Comparison of ENCODE assay signal across 8 mouse cellular contexts in genomic region chr8:13674294-13675010, GRCm38 (mm10). TPM values are rescaled to one million over a fixed set of nuclear protein-coding genes. Genes with fewer than 3 reads are reported as not detected.
DNase-seq lines count a peak whose midpoint lies in the region; ATAC-seq lines count a peak whose summit lies in the region.

No protein-coding gene starts in this region.

- H3K4me1 ChIP-seq in embryonic facial prominence, embryonic 15.5 days, result peaks cover 55% of the 10 kb centered on the region

- H3K36me3 ChIP-seq in embryonic facial prominence, embryonic 15.5 days, result no peaks in the 10 kb centered on the region

- H3K4me2 ChIP-seq in embryonic facial prominence, embryonic 15.5 days (replicated peaks), result peak overlapping the region; percentile 73

- no peak overlapping the region for H3K9ac ChIP-seq in embryonic facial prominence, embryonic 15.5 days

- no peaks in the 10 kb centered on the region for H3K9me3 ChIP-seq in embryonic facial prominence, embryonic 15.5 days (replicated peaks)

- peaks cover 6% of the 10 kb centered on the region; the same call in 1 of the 2 replicates for H3K27me3 ChIP-seq in embryonic facial prominence, embryonic 15.5 days

- WGBS in embryonic facial prominence, embryonic 15.5 days, result 46% methylated on average over 12 of the region's 12 CpGs

- H3K4me3 ChIP-seq in embryonic facial prominence, embryonic 15.5 days (replicated peaks), result 0 out of 2 replicates have a peak overlapping the region, but pooled peaks have one; percentile 76

- peak; percentile 35 for DNase-seq in cerebellum, adult 8-10 months
- DNase-seq in cerebellum, adult 11 months, result no peak
- peak; percentile 32 for DNase-seq in 3T3-L1 (ENCODE audit: low read depth, low spot score)
- DNase-seq in induced T-regulatory cell, adult 2 months (ENCODE audit: low read depth), result peak; percentile 87
- DNase-seq in retina, postnatal 1 day, result no peak
- DNase-seq in left cerebral cortex, adult 11 months (ENCODE audit: low spot score), result no peak

- H3K27ac ChIP-seq in embryonic facial prominence, embryonic 15.5 days (replicated peaks), result 0 out of 2 replicates have a peak overlapping the region, but pooled peaks have one; percentile 29

- no peak for ATAC-seq in embryonic facial prominence, embryonic 15.5 days (ENCODE audit: insufficient number of reproducible peaks, low FRiP score, low TSS enrichment, low read depth)
- ATAC-seq in monocyte, adult 5-6 weeks (replicated peaks; ENCODE audit: insufficient number of reproducible peaks, low FRiP score, low TSS enrichment, poor library complexity, severe bottlenecking), result peak; percentile 20

RNA-seq across cellular contexts. Expression of gene Rasa3, which starts 3.0 kb away (rescaled TPM):
- 36.0 and 37.4 TPM in 2 replicates for polyA plus RNA-seq in embryonic facial prominence, embryonic 15.5 days (2015; fragmentation: Nextera tagmentation; extraction: Ambion mirVana)
- 276 to 375 TPM (median 323 TPM) in 3 replicates for total RNA-seq in monocyte, adult 5-6 weeks (2017)

RNA-seq across cellular contexts. Expression of gene Cfap97d2, which starts 31.2 kb away (rescaled TPM):
- polyA plus RNA-seq in embryonic facial prominence, embryonic 15.5 days (2015; fragmentation: Nextera tagmentation; extraction: Ambion mirVana), result 1.4 and 2.3 TPM in 2 replicates
- total RNA-seq in monocyte, adult 5-6 weeks (2017), result 2.5 TPM in 1 of 3 replicates, not detected in the others

Comparison
In these comparisons a context has a peak if more than half of its experiments do, and no peak if none do; other contexts are left out.
1. DNase-seq: peak in cerebellum, adult 8-10 months (single experiment), 3T3-L1 (single experiment) and induced T-regulatory cell, adult 2 months (single experiment); none in cerebellum, adult 11 months (single experiment), retina, postnatal 1 day (single experiment) and left cerebral cortex, adult 11 months (single experiment).